Mouse (Mus musculus): ENCODE data around the gene Inpp5d.

Inpp5d gene

GRCm38 (mm10) chr1:87625254-87626025 is 5.3 kb downstream of the Inpp5d start:
- no peak for DNase-seq

GRCm38 (mm10) chr1:87626344-87626743 is 6.2 kb downstream of the Inpp5d start:
- DNase-seq, result peak; percentile 68

- DNase-seq, result no peak
Measured at GRCm38 (mm10) chr1:87628085-87628484, 8.0 kb downstream of the Inpp5d start.

GRCm38 (mm10) chr1:87631584-87631983 is 11.5 kb downstream of the Inpp5d start:
- DNase-seq, result no peak

- no peak for DNase-seq
Measured at GRCm38 (mm10) chr1:87632163-87632562, 12.1 kb downstream of the Inpp5d start.

GRCm38 (mm10) chr1:87636716-87637117 is 16.6 kb downstream of the Inpp5d start:
- DNase-seq, result no peak

GRCm38 (mm10) chr1:87637121-87637877 is 17.2 kb downstream of the Inpp5d start:
- DNase-seq, result no peak

- no peak for DNase-seq
Measured at GRCm38 (mm10) chr1:87637878-87638600, 17.9 kb downstream of the Inpp5d start.

- DNase-seq, result peak; percentile 39
Measured at GRCm38 (mm10) chr1:87639724-87640123, 19.6 kb downstream of the Inpp5d start.

- peak; percentile 74 for DNase-seq
Measured at GRCm38 (mm10) chr1:87640165-87640661, 20.1 kb downstream of the Inpp5d start.

GRCm38 (mm10) chr1:87643016-87643415 is 22.9 kb downstream of the Inpp5d start:
- DNase-seq, result no peak

GRCm38 (mm10) chr1:87645041-87645440 is 24.9 kb downstream of the Inpp5d start:
- DNase-seq, result no peak

GRCm38 (mm10) chr1:87645748-87646147 is 25.6 kb downstream of the Inpp5d start:
- DNase-seq, result no peak

GRCm38 (mm10) chr1:87647820-87648219 is 27.7 kb downstream of the Inpp5d start:
- no peak for DNase-seq

- no peak for DNase-seq
Measured at GRCm38 (mm10) chr1:87648657-87649056, 28.5 kb downstream of the Inpp5d start.

- DNase-seq, result no peak
Measured at GRCm38 (mm10) chr1:87649219-87649805, 29.2 kb downstream of the Inpp5d start.

GRCm38 (mm10) chr1:87649958-87650474 is 29.9 kb downstream of the Inpp5d start:
- no peak for DNase-seq

GRCm38 (mm10) chr1:87650611-87651079 is 30.5 kb downstream of the Inpp5d start:
- peak; percentile 70 for DNase-seq

GRCm38 (mm10) chr1:87651436-87651835 is 31.3 kb downstream of the Inpp5d start:
- no peak for DNase-seq

GRCm38 (mm10) chr1:87655101-87655500 is 35.0 kb downstream of the Inpp5d start:
- DNase-seq, result no peak

- no peak for DNase-seq
Measured at GRCm38 (mm10) chr1:87658063-87658462, 38.0 kb downstream of the Inpp5d start.

GRCm38 (mm10) chr1:87658485-87658884 is 38.4 kb downstream of the Inpp5d start:
- DNase-seq, result no peak

Measured in kidney, adult 9 months (tissue).